Mouse (Mus musculus) kidney, postnatal 36 days (tissue): ENCODE measurements at regions not wholly inside any gene's neighbourhood (a gene's known extent, or its start where the extent isn't known, plus 50 kb on each side); places are given as distances from the start of the nearest gene placed in this dataset.

Experiments
- DNase-seq, 2 experiments: peaks; one replicate each; pipeline ENCODE4 v3.0.0; 2021 to 2022; ENCODE audit warnings: mixed read lengths in 2 of 2

DNA sequence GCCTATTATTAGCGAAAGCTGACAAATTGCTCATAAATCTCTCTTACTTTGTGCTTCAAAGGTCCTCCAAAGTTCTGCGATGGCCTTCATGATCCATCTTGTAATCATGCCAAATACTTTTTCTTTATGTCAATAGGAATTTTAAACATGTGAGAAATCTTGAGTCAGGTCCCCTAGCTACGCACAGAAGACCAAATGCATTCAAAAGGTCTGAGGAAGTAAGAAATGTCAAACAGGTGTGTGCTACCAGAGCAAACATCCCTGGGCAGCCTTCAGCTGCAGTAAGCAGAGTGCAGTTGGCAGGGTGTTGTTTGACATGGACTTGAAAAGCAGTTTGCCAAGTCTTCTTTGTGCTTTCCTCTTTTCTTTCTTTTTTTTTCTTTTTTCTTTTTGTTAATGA, 125.2 kb upstream of the Pkn2 start:
- DNase-seq, result no peak

DNA sequence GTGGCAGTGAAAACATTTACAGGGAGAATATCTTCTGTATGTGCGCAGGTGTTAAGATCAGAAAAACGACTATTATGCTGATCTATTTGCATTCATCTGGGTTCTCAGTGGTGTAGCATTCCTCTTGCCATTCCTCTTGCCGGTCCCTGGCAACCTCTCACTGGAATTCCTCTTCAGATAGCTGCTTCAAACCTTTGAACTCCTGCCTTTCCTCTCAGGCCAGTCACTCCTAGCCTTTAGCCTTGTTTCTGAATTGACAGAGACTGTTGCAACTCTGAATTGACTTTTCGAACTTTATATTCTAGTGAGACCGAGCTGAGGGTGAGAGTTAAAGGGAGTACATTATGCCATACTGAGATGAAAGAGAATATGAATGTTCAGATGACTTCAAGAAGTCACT, 120.1 kb upstream of the Pkn2 start:
- peak; percentile 10 to 23 for DNase-seq

DNA sequence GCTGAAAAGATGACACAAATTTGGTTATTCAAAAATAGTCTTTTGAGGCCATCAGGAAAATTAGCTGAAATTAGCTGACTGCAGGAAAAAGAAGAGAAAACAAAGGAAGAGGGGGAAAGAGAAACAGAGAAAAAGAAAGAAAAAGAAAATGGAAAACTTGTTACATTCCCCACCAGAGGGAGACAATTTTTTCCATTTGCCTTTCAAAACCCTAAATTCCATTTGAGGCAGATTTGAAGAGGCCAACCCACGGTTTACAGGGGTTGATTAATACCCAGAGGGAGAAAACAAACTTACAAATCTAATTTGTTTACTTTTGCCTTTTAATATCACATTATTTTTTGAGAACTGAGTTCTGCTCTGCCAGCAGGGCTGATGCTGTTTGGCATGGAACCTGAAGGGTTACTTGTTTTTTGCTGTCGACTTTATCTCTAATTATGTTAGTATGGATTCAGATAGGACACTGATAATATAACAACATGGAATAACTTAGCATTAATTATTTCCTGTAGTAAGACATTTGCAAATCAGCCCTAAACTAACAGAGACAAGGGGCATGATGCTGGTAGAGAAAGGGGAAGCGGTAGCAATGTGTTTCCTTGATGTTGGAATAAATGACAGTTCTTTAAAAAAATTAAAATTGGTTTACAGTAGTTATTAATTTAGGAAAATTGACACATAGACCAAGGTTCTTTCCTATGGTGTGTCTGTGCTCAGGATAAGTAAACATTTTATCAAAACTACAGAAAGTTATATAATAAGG, 114.4 kb upstream of the Pkn2 start:
- DNase-seq, result no peak

DNA sequence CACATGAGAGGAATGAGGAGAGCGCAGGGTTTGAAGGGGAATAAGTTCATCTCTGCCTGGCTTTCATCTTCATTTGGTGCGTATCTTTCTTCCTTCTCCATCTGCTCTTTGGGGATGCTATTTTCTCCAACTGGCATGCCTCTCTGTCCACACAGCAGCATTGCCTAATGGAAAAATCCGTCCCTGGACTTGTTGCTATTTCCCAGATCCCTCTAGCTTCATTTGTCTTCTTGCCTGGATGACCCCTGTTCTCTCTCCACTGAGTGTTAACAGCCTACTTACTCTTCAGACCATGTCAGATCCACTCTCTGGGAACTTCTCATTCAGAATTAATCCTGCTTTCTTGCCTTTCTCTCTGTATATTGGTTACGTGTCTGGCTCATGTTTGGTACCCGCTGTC, 102.7 kb upstream of the Pkn2 start:
- DNase-seq, result no peak

DNA sequence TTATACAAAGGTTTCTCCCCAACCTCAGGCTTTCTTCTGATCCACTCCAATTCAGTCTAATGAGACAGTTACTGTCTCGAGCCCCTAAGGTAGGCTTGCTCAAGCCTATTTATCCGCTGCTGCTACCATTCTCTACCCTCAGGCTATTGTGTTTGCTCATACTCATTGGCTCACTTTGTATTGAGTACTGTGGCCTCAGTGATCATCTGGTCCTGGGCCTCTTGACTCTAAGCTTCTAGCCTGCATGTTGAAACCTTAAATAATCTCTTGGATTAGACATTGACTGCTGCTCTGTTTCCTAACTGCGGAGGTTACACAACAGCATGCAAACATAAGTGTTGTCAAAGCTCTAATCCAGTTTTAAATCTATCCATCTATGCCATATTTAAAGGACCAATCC, 99.4 kb upstream of the Pkn2 start:
- no peak for DNase-seq

DNA sequence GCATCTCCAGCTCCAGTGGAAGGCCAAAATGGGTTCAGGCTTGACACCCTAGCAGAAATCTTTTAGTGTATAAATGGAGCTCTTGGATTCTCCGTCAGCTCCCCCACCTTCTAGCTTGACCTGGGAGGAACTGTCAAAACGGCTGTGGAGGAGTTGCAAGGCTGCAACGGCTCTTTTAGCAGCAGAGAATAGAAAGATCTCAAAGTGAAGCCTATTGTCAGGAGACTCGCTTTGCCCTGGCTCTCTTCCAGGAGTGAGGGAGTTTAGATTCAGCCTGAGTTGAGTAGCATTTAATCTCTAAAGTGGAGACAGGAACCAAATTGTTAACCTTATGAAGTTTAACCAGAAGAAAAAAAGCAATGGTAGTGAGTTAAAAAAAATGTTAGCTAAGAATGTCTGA, 97.4 kb upstream of the Pkn2 start:
- peak in 1 of 2 experiments; percentile 9 for DNase-seq

DNA sequence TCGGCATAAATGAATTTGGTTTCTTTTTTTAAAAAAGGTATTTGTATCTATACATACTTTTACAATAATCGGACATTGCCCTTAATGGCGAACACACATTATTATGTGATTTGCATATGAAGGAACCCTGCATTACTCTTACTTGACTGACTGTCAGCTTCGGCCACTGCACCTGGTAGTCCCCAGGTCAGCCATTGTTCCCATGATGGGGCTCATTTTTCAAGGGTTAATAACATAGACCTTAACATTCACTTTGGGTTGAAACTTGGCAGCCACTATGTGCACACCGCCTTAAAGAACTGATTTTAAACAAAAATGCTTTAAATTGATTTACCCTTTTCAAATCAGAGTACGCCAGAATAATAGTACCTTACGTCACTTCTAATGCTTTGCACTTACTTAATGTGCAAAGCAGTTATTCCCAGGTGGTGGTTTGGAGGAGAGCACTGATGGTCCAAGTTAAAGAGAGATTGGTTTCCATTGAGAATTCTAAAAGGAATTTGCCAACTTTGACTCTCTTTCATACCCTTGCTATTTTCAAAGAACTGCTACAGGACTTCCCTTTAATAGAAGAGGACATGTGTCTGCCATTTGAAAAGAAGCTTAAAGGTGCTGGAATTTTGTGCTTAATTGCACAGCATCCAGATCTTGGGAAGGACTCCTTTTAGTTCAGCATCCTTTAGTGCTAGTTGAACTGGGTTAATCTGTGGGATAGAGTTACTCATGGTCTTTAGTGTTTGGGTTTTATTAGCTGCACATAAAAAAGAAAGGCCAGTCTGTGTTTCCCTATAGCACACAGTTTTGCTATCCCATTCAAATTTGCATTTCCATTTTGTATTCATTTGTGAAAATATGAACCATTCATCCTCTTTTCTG, 95.0 kb upstream of the Pkn2 start:
- DNase-seq, result no peak

DNA sequence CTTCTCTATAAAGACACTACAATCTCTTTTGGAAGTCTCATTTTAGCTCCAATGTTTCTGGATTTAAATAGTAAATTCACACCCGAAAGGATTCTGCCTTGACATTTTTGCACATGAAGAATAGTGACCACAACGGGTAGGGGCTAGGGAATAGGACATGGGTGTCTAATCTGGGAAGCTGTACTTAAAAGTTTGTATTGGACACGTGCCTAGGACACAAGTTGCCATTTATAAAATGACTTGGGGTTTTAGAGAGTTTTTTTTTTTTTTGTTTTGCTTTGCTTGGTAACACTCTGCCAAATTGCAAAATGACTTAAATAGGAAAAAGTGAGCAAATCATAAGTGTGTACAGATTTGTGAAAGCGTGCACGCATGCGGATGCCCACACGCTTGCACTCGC, 93.8 kb upstream of the Pkn2 start:
- DNase-seq, result peak in 1 of 2 experiments; percentile 16

DNA sequence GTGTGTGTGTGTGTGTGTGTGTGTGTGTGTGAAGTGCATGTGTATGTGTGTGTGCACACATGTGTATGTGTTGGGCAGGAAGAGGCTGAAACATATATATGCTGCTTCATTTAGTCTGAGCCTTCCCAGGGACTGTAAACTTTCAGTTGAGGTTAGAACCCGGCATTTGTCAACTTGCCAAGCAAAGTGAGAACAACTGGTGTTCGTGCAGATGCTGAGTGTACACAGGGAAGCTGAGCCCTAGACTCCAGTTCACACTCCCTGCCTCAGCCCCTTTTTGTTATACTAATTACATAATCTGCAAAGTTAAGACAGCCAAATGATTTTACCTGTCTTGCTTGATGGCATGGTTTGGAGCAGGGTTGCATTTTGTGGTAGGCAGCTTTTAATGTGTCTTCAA, 87.7 kb upstream of the Pkn2 start:
- no peak for DNase-seq

DNA sequence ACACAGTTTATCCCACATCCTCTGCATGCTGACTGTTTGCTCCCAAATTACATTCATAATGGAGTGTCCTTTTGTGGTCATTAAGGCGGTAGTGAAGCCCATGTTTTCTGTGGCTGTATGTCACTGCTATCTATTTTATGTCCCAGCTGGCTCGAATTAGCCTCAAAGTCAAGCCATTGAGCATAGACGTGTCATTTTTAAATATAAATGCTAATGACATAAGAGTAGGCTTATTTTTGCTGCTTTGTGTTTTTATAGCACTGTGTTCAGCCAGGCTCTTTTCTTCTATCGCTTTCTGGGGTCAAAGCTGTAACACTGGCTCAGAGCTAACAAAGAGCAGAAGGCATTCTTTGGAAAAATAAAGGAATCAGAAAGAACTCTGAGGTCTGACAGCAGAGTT, 83.8 kb upstream of the Pkn2 start:
- no peak for DNase-seq

DNA sequence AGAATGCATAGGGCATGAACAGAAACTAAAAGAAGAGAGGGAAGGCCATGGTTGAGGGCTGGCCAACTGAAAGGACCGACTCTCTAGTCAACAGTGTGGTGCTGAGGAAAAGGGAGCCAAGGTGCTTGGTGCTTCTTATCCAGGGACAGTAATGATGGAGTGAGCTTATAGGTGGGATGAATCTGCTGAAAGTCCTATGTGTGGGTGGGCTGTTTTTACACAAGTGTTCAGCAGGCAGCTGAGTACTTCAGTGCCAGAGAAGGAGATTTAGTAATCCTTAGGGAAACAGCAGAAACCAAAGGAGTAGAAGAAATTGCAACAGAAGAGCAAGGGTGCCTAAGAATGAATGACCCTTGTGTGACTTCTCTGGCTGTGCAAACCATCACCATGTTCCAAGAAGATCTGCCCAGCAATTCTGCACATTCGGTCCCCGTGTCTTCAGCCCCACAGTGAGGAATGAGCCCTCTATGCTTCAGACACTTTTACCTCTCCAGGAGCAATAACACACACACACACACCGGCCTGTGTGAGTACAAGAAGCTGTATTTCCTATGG, 82.1 kb upstream of the Pkn2 start:
- no peak for DNase-seq

DNA sequence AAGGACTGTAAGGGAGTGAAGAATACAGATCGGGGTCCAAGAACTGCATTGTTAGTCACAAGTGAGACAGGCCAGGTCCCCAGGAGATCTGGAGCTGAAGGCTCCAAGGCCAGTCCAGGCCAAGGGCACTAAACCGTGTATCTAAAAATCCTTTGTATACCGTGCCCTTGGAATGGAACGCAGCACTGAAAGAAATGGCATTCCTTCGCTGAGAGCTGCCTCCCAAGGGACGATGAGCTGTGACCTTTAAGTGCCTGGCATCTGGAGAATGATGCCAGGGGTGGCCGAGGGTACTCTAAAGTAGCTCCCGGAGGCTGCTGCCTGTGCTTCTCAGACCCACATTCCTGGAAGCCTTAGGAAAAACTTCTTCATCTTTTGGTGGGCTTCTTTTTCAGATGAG, 76.0 kb upstream of the Pkn2 start:
- no peak for DNase-seq

DNA sequence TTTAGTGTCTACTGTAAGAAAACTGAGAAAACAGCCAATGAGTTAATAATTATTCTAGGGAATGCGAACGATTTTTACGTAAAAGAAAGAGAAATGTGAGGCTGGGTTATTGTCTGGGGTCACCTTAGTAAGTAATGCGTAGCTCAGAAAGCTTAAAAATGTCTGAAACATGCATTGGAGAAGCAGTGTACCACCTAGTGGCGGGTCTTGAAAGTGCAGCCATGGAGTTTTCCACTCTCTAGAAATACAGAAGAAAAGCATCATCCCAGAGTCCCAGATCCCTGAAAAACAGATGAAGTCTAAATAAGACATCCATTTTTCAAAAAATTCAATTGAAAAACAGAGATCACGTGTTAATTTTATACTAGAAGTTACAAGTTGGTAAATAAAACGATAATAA, 67.0 kb upstream of the Pkn2 start:
- peak; percentile 64 to 85 for DNase-seq

DNA sequence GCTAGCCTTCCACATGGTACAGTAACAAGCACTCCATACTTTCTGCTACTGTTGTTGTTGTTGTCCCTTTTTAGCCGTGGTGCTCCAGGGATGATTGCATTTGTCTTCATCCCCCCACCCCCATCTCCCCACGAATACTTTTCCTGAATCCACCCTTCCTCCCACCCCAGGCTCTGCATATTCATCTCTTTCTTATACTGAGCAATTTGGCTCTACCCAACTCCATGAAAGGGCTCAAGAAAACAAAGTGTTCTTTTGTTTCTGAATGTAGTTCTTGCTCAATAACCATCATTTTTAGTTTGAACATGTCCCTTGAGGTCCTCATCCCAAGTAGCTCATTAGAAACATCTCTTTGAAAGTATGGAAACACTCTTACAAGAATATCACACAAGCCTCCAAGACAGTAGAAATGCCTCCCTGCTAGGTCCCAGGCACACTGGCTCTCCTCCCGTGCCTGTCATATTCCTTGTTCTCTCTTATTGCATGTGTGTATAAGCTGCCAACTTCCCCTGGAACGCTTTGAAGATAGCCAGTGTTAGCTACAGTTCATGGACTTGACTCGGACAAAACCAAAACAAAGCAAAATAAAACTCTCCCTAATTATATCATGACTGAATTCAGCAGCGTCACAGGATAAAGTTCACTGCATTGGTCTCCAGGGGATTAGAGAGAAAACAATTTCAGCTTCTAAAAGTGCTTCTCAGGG, 59.7 kb upstream of the Pkn2 start:
- DNase-seq, result peak in 1 of 2 experiments; percentile 8

DNA sequence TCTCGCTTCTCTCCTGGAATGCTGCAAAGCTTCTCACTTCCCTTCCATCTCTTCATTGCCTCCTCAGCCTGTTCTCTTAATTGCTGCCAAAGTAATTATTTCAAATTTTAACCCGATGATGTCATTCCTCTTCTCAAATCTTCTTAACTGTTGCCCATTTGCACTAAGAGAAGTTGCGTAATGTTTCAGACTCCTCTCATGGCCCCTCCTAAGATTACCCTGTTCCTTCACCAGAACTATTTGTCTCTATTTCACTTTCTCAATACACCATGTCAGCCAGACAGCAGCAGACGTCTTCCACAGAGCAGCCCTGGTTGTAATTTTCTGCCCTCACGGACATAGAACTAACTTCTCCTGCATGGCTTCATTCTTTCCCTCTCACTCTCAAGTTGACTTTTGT, 59.1 kb upstream of the Pkn2 start:
- no peak for DNase-seq

DNA sequence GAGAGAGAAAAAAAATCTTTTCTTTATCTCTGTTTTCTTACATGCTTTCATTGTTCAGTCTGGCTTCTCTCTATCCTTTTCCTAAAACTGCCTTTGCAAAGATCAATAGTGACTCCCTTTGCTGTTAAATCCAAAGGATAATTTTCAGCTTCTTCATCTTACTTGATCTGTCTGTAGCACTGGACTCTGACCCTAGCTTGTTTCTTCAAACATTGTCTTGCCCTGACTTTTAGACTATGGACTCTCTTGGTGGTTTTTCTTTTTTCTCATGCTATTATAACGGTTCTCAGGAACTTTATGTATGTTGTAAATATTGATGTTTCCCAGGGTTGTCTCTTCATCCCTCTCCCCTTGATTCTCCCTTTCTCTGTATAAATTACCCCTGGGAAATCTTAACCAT, 58.0 kb upstream of the Pkn2 start:
- peak in 1 of 2 experiments; percentile 29 for DNase-seq

DNA sequence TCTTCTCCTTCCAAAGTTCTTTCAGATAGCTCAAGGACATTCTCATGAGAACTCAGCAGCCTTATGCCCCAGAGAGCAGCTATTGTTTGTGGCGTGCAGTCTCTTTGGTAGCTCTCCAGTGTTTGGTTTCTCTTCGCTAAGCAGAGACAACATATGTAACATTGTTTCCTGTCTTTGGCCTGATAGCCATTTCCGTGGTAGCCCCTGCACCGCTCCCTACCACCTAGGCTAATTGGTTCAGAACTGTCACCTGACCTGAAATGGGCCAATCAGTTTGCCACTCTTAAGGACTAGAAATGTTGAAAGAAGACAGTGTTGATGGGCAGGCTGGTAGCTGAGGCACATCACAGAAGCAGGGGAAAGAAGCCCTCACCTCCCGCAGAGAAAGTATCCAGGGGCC, 54.1 kb upstream of the Pkn2 start:
- no peak for DNase-seq

DNA sequence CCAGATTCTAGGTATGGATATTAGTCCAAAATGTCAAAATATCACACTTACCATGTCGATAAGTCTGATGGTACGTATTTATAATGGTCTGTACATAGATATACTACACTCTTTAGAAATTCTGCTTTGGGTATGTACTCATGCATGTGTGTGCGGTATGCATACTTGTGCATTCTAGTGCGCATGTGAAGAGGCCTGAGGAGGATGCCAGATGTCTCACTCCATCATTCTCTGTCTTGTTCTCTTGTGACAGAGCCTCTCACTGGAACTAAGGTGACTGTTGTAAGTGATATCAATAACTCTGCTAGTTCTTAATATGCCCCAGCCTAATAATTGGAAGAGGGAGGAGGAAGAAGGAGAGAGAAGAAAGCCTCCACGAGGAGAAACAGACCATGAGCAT, 52.5 kb upstream of the Pkn2 start:
- no peak for DNase-seq

DNA sequence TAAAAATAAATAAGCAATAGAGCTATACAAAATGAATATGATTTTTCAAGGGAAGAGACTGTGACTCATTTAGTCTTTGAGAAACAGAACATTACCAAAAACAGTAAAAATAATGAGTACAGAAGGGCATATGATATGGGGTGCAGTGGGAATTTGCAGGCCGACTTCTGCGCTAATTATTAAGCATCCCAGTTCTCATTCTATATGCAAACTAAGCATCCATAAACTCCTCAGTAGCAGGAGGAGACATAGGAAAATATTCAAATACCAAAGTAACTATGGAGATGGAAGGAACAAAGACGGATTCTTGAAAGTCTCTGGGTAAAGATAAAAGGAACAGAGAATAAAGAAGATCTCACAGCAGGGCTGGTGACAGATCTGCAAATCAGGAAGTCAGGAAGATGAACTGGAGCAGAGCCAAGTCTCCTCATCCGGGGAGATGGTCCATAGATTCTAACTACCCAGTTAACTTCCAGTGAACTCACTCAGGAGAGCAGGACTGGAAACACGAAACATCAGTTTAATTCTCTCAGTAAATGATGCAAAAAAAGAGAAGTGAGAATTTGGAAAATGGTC, 52.0 kb upstream of the Pkn2 start:
- no peak for DNase-seq
